Mouse (Mus musculus) hindbrain, embryonic 10.5 days (tissue): ENCODE measurements around the gene Micu1. TPM values are rescaled to one million over a fixed set of nuclear protein-coding genes. Genes with fewer than 3 reads are reported as not detected.
"Not testable (repeated sequence)": the region's sequence is repeated elsewhere in the genome, so short reads cannot be mapped to it uniquely, and the experiment has no call there.

Experiments used
- DNase-seq: peaks from one replicate; pipeline ENCODE4 v3.0.0-alpha.2; 2017; ENCODE audit warnings: low spot score
- H3K27ac ChIP-seq: fragments of 300-500 bp; sonication (generic); 2 replicates; pipeline ENCODE4 v1.5.1; 2016; ENCODE audit warnings: mild to moderate bottlenecking, moderate library complexity
- H3K27me3 ChIP-seq: fragments of 300-500 bp; sonication (generic); 2 replicates; pipeline ENCODE4 v1.6.1; 2016; ENCODE audit warnings: mild to moderate bottlenecking; ENCODE audit not compliant: poor library complexity, insufficient read depth, severe bottlenecking
- H3K36me3 ChIP-seq: fragments of 300-500 bp; sonication (generic); 2 replicates; pipeline ENCODE4 v1.6.1; 2016; ENCODE audit warnings: mild to moderate bottlenecking, moderate library complexity
- H3K4me1 ChIP-seq: fragments of 300-500 bp; sonication (generic); replicated peaks from 2 replicates; pipeline ENCODE4 v1.6.1; 2016; ENCODE audit warnings: mild to moderate bottlenecking
- H3K4me3 ChIP-seq: fragments of 300-500 bp; sonication (generic); 2 replicates; pipeline ENCODE4 v1.5.1; 2016; ENCODE audit warnings: mild to moderate bottlenecking, moderate library complexity
- H3K9me3 ChIP-seq: fragments of 300-500 bp; sonication (generic); 2 replicates; pipeline ENCODE4 v1.6.1; 2016; ENCODE audit warnings: mild to moderate bottlenecking, moderate library complexity
- WGBS: fragments of 180-500 bp; shearing (Covaris S2); methylation state at CpG from one replicate; pipeline ENCODE4 v1.1.7; 2016; 5-methylcytosine and 5-hydroxymethylcytosine counted together
- polyA plus RNA-seq: library from polyadenylated mRNA; unstranded; fragments of >200 nt; fragmentation: Nextera tagmentation; extraction: Ambion mirVana; gene quantifications from 2 replicates; pipeline ENCODE4 v1.2.1, GENCODE M21; 2016

The Micu1 gene
- 57.0 and 63.9 TPM in 2 replicates for polyA plus RNA-seq

- Histone ChIP-seq H3K36me3 (no peaks in the 10 kb centered on the region), H3K9me3 (no peaks in the 10 kb centered on the region), H3K4me1 (peaks cover 14% of the 10 kb centered on the region), H3K27me3 (no peaks in the 10 kb centered on the region), H3K27ac (peak within 1 kb of the TSS; percentile 86), H3K4me3 (peak within 1 kb of the TSS; percentile 80)
- under 1% methylated on average over 48 of the region's 48 CpGs for WGBS
- DNase-seq: peak; percentile 96
Observed at GRCm38 (mm10) chr10:59702207-59703032, at the start of gene Micu1. TSS of gene Micu1 (plus strand) at chr10:59702477.

DNA sequence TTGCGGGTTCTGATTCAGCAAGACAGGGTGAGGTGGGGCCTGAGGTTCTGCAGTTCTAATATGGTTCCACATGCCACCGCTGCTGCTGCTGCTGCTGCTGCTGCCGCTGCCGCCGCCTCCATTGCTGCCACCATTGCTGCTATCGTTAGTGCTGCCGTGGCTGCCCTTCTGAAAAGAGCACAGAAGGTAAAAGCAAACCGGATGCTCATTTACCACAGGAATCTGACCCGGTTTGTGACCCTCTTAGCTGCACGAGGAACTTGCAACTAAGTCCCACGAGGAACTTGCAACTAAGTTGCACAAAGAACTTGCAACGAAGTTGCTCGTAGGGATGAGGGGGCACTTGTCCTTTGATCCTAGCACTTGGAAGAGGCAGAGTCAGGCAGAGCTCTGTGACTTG is 45.5 kb upstream of the Micu1 start:
- H3K4me3 ChIP-seq: no peak overlapping the region
- H3K36me3 ChIP-seq: no peaks in the 10 kb centered on the region
- no peaks in the 10 kb centered on the region for H3K4me1 ChIP-seq
- DNase-seq: no peak
- 0 out of 2 replicates have a peak, but pooled peaks cover 3% of the 10 kb centered on the region for H3K9me3 ChIP-seq
- H3K27me3 ChIP-seq: no peaks in the 10 kb centered on the region
- no peak overlapping the region for H3K27ac ChIP-seq
- WGBS: 82% methylated on average over 13 of the region's 13 CpGs

DNA sequence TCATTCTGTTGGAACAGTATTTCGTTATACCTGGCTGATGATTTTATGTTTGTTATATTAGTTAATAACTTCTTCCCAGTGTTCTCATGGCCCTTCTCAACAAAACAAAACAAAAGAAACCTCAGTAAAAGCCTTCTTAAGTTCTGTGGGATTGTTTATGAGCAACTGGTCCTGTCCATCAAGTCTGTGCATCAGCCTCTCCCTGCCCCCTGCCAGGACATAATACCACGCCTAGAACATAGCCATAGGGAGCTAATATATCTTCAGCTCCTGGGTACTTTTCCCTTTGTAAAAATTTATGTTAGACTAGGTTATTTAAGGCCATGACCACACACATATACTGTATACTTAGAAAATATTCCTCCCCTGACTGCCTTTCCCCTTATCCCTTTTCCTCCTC is 37.5 kb upstream of the Micu1 start:
- no peak overlapping the region for H3K27ac ChIP-seq
- no peaks in the 10 kb centered on the region for H3K27me3 ChIP-seq
- DNase-seq: no peak
- H3K4me1 ChIP-seq: no peaks in the 10 kb centered on the region
- WGBS: 82% methylated on average over 2 of the region's 2 CpGs
- 0 out of 2 replicates have a peak, but pooled peaks cover 3% of the 10 kb centered on the region for H3K9me3 ChIP-seq
- H3K4me3 ChIP-seq: no peak overlapping the region
- H3K36me3 ChIP-seq: no peaks in the 10 kb centered on the region

DNA sequence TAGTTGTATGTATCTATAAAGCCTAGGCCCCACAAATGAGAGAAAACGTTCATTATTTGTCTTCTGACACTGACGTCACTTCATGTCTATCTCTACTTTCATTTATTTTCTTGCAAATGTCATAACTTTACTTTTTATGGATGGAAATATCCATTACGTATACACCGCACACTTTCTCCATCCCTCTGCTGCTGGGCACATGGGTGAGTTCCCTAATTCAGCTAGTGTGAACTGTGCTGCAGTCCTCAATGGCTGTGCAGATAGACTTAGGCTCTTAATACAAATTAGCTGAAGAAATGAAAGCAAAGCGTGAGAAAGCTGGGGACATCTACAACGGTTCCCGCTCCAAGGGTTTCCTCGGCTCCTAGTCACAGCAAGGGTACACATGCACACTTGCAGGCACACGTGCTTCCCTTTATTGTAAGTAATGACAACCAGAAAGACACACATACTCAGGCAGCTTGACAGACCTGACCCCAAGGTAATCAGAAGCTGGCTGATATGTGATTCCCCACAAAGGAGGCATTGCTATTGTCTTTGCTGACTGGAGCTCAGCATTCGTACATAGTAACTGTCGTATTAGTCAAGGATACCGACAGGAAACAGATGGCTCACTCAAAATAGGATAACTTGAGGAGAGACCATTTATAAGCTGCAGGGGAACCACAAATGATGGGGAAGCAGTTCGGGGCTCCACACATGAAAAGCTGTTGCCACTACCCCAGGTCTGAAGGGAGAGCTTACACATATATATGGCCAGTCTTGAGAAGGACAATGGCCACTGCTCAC is 36.6 kb upstream of the Micu1 start:
- DNase-seq: no peak
- 83% methylated on average over 13 of the region's 13 CpGs for WGBS
- H3K27me3 ChIP-seq: no peaks in the 10 kb centered on the region
- no peaks in the 10 kb centered on the region for H3K4me1 ChIP-seq
- no peaks in the 10 kb centered on the region for H3K36me3 ChIP-seq
- no peaks in the 10 kb centered on the region for H3K9me3 ChIP-seq
- H3K27ac ChIP-seq: no peak overlapping the region; the same call in 1 of the 2 replicates
- H3K4me3 ChIP-seq: no peak overlapping the region

DNA sequence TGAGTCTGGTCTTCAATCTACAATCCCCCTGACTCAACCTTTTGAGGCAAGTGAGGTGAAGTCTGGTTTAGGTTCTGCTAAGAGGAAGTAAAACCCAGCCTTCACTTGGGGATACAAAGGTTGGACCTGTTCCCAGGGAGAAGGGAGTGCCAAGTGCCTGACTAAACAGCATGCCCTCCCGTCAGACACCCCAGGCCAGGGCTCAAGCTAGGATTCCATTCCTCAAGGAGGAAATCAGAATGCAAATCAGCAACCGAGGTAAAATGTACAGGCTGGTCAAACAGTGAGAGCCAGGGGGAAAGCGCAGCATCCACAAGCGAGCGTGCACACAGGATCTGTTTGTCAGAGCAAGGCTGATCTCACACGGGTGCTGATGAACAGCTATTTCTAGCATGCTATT is 34.9 kb upstream of the Micu1 start:
- Histone ChIP-seq H3K27me3 (no peaks in the 10 kb centered on the region), H3K9me3 (no peaks in the 10 kb centered on the region), H3K4me3 (no peak overlapping the region), H3K4me1 (no peaks in the 10 kb centered on the region), H3K36me3 (no peaks in the 10 kb centered on the region), H3K27ac (no peak overlapping the region)
- 72% methylated on average over 6 of the region's 6 CpGs for WGBS
- no peak for DNase-seq

DNA sequence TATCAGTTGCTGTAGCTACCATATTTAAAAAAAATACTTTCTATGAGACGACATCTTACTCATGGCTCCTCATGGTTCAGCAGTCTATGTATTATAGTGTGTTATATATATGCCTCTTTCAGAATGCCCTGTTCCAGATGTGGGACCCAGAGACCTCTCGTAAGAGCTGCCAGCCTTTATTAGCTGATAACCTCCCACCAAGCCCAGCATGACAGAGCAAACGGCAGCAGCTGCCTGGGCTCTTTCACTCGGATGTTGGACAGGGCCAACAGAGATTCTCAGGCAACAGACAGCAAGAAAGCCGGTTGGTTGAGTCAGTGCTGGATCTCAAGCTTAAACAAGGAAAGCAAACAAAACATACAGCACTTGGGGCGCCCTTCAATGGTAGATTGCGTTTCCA is 33.8 kb upstream of the Micu1 start:
- Histone ChIP-seq H3K27ac (no peak overlapping the region), H3K4me3 (no peak overlapping the region), H3K27me3 (no peaks in the 10 kb centered on the region), H3K36me3 (no peaks in the 10 kb centered on the region), H3K9me3 (no peaks in the 10 kb centered on the region), H3K4me1 (no peaks in the 10 kb centered on the region)
- DNase-seq: no peak
- 72% methylated on average over 7 of the region's 7 CpGs for WGBS

DNA sequence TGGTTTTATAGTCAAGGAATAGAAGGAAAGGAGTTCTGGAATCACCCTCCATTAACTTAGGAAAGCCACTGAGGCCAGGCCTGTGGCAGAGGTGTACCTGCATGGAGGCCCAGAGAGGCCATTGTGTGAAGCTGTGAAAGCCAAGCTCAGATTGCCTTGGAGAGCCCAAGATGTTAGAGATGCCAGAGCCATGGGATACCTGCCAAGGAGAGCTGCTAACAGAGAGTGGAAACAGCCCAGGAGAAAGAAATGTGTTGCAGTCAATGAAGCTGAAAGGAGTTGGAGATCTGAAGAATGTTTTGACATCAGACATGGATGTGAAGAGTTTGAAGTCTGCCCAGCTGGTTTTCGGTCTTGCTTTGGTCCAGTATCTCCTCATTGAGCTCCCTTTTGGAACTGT is 24.4 kb upstream of the Micu1 start:
- 0 out of 2 replicates have a peak, but pooled peaks cover 6% of the 10 kb centered on the region for H3K9me3 ChIP-seq
- H3K4me3 ChIP-seq: no peak overlapping the region
- H3K27me3 ChIP-seq: no peaks in the 10 kb centered on the region
- no peak overlapping the region for H3K27ac ChIP-seq
- no peak for DNase-seq
- H3K36me3 ChIP-seq: no peaks in the 10 kb centered on the region
- 93% methylated on average over 1 of the region's 1 CpGs for WGBS
- no peaks in the 10 kb centered on the region for H3K4me1 ChIP-seq

DNA sequence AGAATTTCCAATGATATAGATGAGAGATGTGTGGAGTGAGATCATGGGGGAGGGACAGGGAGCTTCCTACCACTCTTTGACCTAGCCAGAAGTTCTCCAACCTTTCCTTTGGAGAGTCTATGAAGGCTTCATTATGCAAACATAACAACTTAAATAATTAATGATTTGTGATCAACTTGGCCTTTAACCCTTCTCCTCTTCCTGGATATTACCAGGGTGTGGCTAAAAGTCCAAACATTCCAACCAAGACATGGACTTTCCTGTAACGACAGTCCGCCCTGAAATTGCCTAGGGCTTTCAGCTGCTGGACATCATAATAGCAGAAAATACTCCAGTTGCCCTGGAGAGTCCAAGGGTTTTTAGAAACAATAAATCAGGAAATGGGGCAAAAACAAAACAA is 23.1 kb upstream of the Micu1 start:
- no peaks in the 10 kb centered on the region for H3K36me3 ChIP-seq
- H3K27ac ChIP-seq: no peak overlapping the region
- H3K4me3 ChIP-seq: no peak overlapping the region
- H3K4me1 ChIP-seq: no peaks in the 10 kb centered on the region
- WGBS: 90% methylated on average over 2 of the region's 2 CpGs
- no peaks in the 10 kb centered on the region for H3K27me3 ChIP-seq
- DNase-seq: no peak
- 0 out of 2 replicates have a peak, but pooled peaks cover 6% of the 10 kb centered on the region for H3K9me3 ChIP-seq

DNA sequence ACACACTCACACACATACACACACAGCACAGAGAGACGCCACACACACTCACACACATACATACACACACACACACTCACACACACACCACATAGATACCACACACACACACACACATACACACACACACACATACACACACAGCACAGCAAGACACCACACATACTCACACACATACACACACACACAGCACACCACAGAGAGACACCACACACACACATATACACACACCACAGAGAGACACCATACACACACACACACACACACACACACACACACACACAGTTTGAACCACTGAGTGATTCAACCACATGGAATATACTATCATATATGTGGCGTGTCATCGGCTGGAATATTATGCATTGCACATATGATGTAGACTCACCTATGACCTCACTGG is 16.7 kb upstream of the Micu1 start:
- H3K27ac ChIP-seq, H3K36me3 ChIP-seq, H3K9me3 ChIP-seq, DNase-seq, H3K4me1 ChIP-seq, H3K4me3 ChIP-seq, H3K27me3 ChIP-seq: not testable (repeated sequence)
- 94% methylated on average over 3 of the region's 3 CpGs for WGBS

- H3K9me3 ChIP-seq: no peaks in the 10 kb centered on the region
- no peak overlapping the region for H3K27ac ChIP-seq
- WGBS: 74% methylated on average over 2 of the region's 2 CpGs
- H3K36me3 ChIP-seq: no peaks in the 10 kb centered on the region
- H3K4me1 ChIP-seq: no peaks in the 10 kb centered on the region
- DNase-seq: no peak
- H3K4me3 ChIP-seq: no peak overlapping the region
- no peaks in the 10 kb centered on the region for H3K27me3 ChIP-seq
Observed at GRCm38 (mm10) chr10:59687126-59687525, 15.2 kb upstream of the Micu1 start.

DNA sequence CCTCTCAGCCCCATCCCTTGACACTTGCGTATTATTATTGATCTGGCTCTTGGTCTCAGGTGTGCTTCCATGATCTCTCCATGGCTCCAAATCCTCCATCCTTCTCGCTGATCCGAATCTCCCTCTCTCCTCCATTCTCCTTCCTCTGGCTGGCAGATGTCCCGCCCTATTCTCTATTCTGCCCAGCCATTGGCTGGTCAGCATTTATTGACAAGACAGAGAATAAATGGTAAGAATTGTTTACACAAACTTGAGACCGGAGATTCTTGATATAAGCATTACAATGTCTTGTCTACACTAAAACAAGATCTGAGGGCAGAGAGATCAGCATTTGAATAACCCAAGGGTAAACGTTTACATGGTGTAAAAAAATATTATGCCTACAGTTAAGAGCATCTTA is 12.4 kb upstream of the Micu1 start:
- Histone ChIP-seq H3K27me3 (no peaks in the 10 kb centered on the region), H3K27ac (no peak overlapping the region), H3K36me3 (no peaks in the 10 kb centered on the region), H3K4me3 (no peak overlapping the region), H3K4me1 (no peaks in the 10 kb centered on the region), H3K9me3 (no peaks in the 10 kb centered on the region)
- no peak for DNase-seq
- WGBS: 57% methylated on average over 6 of the region's 6 CpGs

GRCm38 (mm10) chr10:59692441-59692840 is 9.8 kb upstream of the Micu1 start:
- H3K36me3 ChIP-seq: no peaks in the 10 kb centered on the region
- H3K4me1 ChIP-seq: no peaks in the 10 kb centered on the region
- WGBS: 84% methylated on average over 6 of the region's 6 CpGs
- H3K9me3 ChIP-seq: no peaks in the 10 kb centered on the region
- DNase-seq: no peak
- H3K27me3 ChIP-seq: no peaks in the 10 kb centered on the region
- H3K27ac ChIP-seq: no peak overlapping the region
- no peak overlapping the region for H3K4me3 ChIP-seq

DNA sequence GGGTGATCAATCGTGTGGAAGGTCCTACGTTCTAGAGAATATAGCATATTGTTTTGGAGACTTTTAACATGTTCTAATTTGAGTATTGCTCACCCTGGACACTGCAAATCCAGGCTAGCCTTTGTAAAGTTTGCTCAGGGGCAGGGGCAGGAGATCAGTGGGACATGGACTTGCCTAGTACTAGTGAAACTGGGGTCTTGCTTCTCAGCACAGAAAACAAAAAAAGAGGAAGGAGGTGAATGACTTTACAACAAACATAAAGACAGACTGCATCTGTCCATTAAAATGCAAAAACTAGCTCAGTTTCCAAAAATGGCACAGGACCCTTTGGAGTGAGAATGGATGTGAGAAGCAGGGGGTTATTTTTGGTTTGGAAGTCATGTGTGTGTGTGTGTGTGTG is 8.2 kb upstream of the Micu1 start:
- no peaks in the 10 kb centered on the region for H3K4me1 ChIP-seq
- no peaks in the 10 kb centered on the region for H3K36me3 ChIP-seq
- no peak for DNase-seq
- H3K27me3 ChIP-seq: no peaks in the 10 kb centered on the region
- no peaks in the 10 kb centered on the region for H3K9me3 ChIP-seq
- H3K27ac ChIP-seq: no peak overlapping the region
- H3K4me3 ChIP-seq: no peak overlapping the region
- 90% methylated on average over 2 of the region's 2 CpGs for WGBS
